Mouse (Mus musculus) forebrain, embryonic 11.5 days (tissue): ENCODE measurements around the gene Scg2. TPM values are rescaled to one million over a fixed set of nuclear protein-coding genes. Genes with fewer than 3 reads are reported as not detected.

ENCODE experiments used
- ATAC-seq: fragments of 200-750 bp; cut with Nextera tagmentation; replicated peaks from 2 replicates; pipeline ENCODE4 v1.8.0; 2017; ENCODE audit warnings: moderate TSS enrichment; ENCODE audit not compliant: low FRiP score
- DNase-seq: peaks from one replicate; pipeline ENCODE4 v3.0.0-alpha.2; 2017; ENCODE audit warnings: low spot score
- H3K27ac ChIP-seq: fragments of 300-500 bp; sonication (generic); 2 replicates; pipeline ENCODE4 v1.5.1; 2014; ENCODE audit warnings: low read depth, low read length
- H3K27me3 ChIP-seq: fragments of 300-500 bp; sonication (generic); 2 replicates; pipeline ENCODE4 v1.6.1; 2014; ENCODE audit warnings: mild to moderate bottlenecking, low read length, mixed read lengths; ENCODE audit not compliant: control insufficient read depth, insufficient read depth
- H3K36me3 ChIP-seq: fragments of 300-500 bp; sonication (generic); 2 replicates; pipeline ENCODE4 v1.6.1; 2014; ENCODE audit warnings: mild to moderate bottlenecking, low read length, moderate library complexity, mixed read lengths; ENCODE audit not compliant: control insufficient read depth, insufficient read depth
- H3K4me1 ChIP-seq: fragments of 300-500 bp; sonication (generic); replicated peaks from 2 replicates; pipeline ENCODE4 v1.6.1; 2014; ENCODE audit warnings: low read length, mixed read lengths; ENCODE audit not compliant: control insufficient read depth, insufficient read depth
- H3K4me2 ChIP-seq: fragments of 300-500 bp; sonication (generic); 2 replicates; pipeline ENCODE4 v1.6.1; 2014; ENCODE audit warnings: low read depth, mild to moderate bottlenecking, low read length, moderate library complexity, mixed read lengths; ENCODE audit not compliant: severe bottlenecking
- H3K4me3 ChIP-seq: fragments of 300-500 bp; sonication (generic); 2 replicates; pipeline ENCODE4 v1.5.1; 2014; ENCODE audit warnings: low read depth, low read length
- H3K9ac ChIP-seq: fragments of 300-500 bp; sonication (generic); 2 replicates; pipeline ENCODE4 v1.6.1; 2014; ENCODE audit warnings: low read length
- H3K9me3 ChIP-seq: fragments of 300-500 bp; sonication (generic); 2 replicates; pipeline ENCODE4 v1.6.1; 2016; ENCODE audit warnings: low read length, mixed read lengths; ENCODE audit not compliant: control insufficient read depth
- WGBS: fragments of 180-500 bp; shearing (Covaris S2); extraction: QIAGEN DNeasy Blood & Tissue Kit; methylation state at CpG from one replicate; pipeline ENCODE4 v1.1.7; 2014; 5-methylcytosine and 5-hydroxymethylcytosine counted together
- polyA plus RNA-seq: library from polyadenylated mRNA; unstranded; fragments of >200 nt; fragmentation: Nextera tagmentation; extraction: Ambion mirVana; gene quantifications from 2 replicates; pipeline ENCODE4 v1.2.1, GENCODE M21; 2014

The Scg2 gene
- polyA plus RNA-seq, 1 experiment from 2014 or later, result 4.5 TPM

DNA sequence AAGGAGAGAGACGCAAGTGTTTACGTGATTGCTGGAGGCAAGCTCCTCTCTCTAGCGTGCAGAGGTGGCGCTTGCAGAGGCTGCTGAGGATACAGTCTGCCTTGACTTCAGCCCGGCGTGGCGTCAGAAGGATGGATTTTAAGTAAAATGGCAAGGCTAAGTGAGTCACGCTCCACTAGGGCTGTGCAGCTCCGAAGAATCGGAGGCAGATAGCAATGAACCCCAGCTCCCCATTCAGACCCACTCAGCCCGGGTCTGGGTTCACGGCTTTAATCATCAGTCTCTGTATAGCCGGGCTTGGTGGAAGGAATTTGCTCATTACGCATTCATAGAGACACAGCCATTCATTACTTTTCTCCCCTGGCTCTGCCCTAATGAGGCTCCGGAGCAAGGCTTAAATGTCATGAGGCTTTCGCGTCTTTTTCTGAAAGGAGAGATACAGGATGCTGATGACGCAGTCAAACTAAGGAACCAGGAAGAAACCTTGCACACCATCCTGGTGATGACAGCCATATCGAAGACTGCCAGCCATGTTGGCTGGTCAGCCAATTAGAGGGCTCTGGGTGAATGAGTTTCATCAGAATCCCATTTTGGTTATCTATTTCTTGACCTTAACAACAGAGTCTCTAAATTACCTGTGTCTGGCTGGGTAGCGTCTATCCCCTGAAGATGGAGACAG is 10.6 kb upstream of the Scg2 start:
- Histone ChIP-seq H3K36me3 (no peaks in the 10 kb centered on the region), H3K4me1 (no peaks in the 10 kb centered on the region; the same call in 1 of the 2 replicates), H3K4me2 (peak overlapping the region; percentile 59), H3K27ac (0 out of 2 replicates have a peak overlapping the region, but pooled peaks have one; percentile 50), H3K9me3 (no peaks in the 10 kb centered on the region), H3K9ac (0 out of 2 replicates have a peak overlapping the region, but pooled peaks have one; percentile 23), H3K27me3 (no peaks in the 10 kb centered on the region), H3K4me3 (peak overlapping the region; percentile 24)
- WGBS, result 9% methylated on average over 20 of the region's 20 CpGs
- DNase-seq, result peak; percentile 79
- ATAC-seq, result peak; percentile 91

DNA sequence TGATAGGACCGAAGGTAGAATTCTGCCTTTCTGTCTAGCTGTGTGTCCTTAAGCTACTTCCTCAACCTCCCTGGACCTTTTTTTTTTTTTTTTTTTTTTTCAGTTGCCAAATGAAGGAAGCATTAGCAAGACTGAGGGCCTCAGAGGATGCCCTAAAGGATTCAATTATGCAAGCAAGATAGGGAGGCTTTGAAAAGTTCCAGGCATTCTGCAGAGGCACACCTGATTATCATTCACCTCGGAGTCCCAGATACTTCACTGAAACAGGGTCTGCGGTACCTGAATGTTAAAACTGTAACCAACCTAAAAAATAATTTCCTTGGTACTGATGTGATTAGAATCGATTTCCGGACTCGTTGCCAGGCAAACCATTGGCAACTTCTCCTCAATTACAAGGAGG is 10.0 kb upstream of the Scg2 start:
- H3K4me2 ChIP-seq, result peak overlapping the region; percentile 59
- H3K4me3 ChIP-seq, result peak overlapping the region; percentile 24
- 0 out of 2 replicates have a peak overlapping the region, but pooled peaks have one; percentile 23 for H3K9ac ChIP-seq
- WGBS, result 12% methylated on average over 6 of the region's 6 CpGs
- no peaks in the 10 kb centered on the region; the same call in 1 of the 2 replicates for H3K4me1 ChIP-seq
- no peaks in the 10 kb centered on the region for H3K9me3 ChIP-seq
- 0 out of 2 replicates have a peak overlapping the region, but pooled peaks have one; percentile 50 for H3K27ac ChIP-seq
- DNase-seq, result no peak
- H3K36me3 ChIP-seq, result no peaks in the 10 kb centered on the region
- H3K27me3 ChIP-seq, result no peaks in the 10 kb centered on the region
- no peak; the same call in 1 of the 2 replicates for ATAC-seq

DNA sequence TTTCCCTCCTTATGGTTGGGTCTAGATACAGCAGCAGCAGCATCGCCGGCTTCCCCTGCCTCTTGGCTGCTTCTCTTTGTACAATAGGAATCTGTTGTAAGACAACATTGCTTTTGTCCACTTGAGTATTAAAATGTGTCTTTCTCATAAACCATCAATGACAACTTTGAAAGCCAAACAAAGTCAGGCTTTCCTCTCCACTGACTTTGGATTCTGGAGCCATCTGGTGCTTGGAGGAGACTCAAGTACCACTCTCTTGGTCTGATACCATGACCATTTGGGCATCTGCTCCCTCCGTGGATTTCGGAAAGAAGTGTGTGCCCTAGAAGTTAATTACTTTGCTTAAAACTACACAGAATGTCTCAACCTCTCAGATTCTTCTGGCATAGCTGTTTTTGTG is 5.7 kb upstream of the Scg2 start:
- Histone ChIP-seq H3K27me3 (no peaks in the 10 kb centered on the region), H3K9ac (no peak overlapping the region), H3K9me3 (no peaks in the 10 kb centered on the region), H3K4me1 (no peaks in the 10 kb centered on the region), H3K4me2 (no peak overlapping the region), H3K36me3 (no peaks in the 10 kb centered on the region), H3K4me3 (no peak overlapping the region), H3K27ac (no peak overlapping the region)
- no peak for ATAC-seq
- WGBS, result 88% methylated on average over 4 of the region's 4 CpGs
- no peak for DNase-seq

DNA sequence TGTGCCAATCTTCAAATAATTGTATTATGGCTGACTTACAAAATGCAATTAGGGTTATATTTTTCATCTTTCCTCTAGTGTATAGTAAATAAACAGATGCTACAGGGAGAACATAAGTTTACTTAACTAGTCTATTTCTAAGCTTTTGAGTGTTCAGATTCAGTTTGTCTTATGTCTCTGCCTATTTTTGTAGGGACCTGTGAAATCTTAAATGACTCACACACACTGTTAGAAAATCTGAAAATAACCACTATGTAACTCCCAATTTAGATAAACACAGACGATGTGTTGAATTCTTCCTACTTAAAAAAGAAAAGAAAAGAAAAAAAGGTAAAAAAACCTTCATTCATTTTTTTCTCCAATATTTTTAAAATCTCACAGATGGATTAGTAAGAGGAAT is 2.2 kb downstream of the Scg2 start:
- no peak for ATAC-seq
- Histone ChIP-seq H3K27me3 (no peaks in the 10 kb centered on the region), H3K4me1 (no peaks in the 10 kb centered on the region; the same call in 1 of the 2 replicates), H3K4me2 (no peak overlapping the region), H3K27ac (no peak overlapping the region), H3K9ac (no peak overlapping the region), H3K9me3 (no peaks in the 10 kb centered on the region), H3K36me3 (no peaks in the 10 kb centered on the region), H3K4me3 (no peak overlapping the region)
- no peak for DNase-seq
- WGBS, result 85% methylated on average over 1 of the region's 1 CpGs

DNA sequence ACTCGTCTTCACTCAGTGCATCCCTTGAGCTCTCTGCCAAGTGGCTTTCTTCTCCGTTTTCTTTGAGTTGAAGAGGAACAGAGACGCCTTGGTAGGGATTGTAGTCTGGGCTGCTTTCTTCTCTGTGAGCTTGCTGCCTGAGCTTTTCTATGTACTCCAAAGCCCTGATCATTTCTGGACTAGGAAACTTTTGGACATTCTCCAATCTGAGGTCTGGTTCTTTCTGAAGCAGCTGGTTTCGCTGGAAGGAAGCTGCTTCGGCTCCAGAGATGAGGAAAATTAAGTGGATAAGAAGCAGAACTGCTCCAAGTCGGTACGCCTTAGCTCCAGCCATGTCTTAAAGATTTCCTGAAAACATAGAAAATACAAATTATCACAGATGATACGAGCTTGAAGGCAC is 3.2 kb downstream of the Scg2 start:
- H3K4me1 ChIP-seq, result no peaks in the 10 kb centered on the region; the same call in 1 of the 2 replicates

DNA sequence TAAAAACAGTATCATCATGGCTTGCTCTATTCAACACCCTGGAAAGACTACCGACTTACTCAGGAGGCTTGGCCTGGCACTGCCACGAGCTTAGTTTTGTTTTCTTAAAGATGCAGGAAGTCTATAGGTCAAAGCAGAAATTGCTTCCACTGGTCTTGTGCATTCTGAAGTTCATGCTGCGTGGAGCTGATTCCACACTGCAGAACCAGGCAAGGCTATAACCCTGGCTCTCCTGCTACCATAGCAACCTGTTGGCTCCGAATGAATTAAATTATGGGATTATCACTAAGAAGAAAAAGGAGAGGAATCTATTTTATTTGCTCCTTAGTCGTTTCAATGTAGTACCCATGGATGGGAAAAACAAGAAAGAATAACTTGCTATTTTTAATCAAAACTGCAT is 10.9 kb downstream of the Scg2 start:
- no peak overlapping the region for H3K9ac ChIP-seq
- H3K4me1 ChIP-seq, result no peaks in the 10 kb centered on the region
- H3K27me3 ChIP-seq, result no peaks in the 10 kb centered on the region
- H3K36me3 ChIP-seq, result no peaks in the 10 kb centered on the region
- ATAC-seq (no peak), DNase-seq (no peak)
- no peak overlapping the region for H3K4me3 ChIP-seq
- H3K9me3 ChIP-seq, result no peaks in the 10 kb centered on the region
- H3K4me2 ChIP-seq, result no peak overlapping the region
- 48% methylated on average over 5 of the region's 5 CpGs for WGBS
- H3K27ac ChIP-seq, result no peak overlapping the region

More for the DNA sequence above, 3.2 kb downstream of the Scg2 start:
- ATAC-seq (no peak), DNase-seq (no peak)
- no peaks in the 10 kb centered on the region for H3K27me3 ChIP-seq
- H3K27ac ChIP-seq, result no peak overlapping the region
- no peaks in the 10 kb centered on the region for H3K36me3 ChIP-seq
- 91% methylated on average over 8 of the region's 8 CpGs for WGBS
- H3K4me3 ChIP-seq, result no peak overlapping the region
- H3K9ac ChIP-seq, result no peak overlapping the region
- H3K9me3 ChIP-seq, result no peaks in the 10 kb centered on the region
- H3K4me2 ChIP-seq, result no peak overlapping the region

DNA sequence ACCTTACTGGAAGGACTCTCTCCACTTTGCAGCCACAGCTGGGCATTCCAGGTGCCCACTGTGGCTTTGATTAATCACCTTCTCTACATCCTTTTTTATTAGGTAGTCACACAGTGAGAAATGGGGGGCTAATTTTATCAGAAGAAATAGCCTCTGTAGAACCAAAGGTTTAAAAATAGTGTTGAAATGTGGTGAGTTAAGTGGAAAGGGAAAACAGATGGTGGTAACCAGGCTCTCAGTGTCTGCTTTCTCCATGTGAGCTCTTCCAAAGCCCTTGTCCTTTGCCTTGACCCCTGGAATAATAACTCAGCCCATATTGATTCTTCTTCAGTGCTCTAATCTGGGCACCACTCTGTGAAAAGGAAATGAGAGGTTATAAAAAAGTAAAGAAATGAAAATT is 24.4 kb downstream of the Scg2 start:
- no peak overlapping the region for H3K27ac ChIP-seq
- H3K36me3 ChIP-seq, result no peaks in the 10 kb centered on the region
- no peak overlapping the region for H3K4me3 ChIP-seq
- no peaks in the 10 kb centered on the region for H3K4me1 ChIP-seq
- no peak for DNase-seq
- no peak for ATAC-seq
- H3K9me3 ChIP-seq, result no peaks in the 10 kb centered on the region
- no peak overlapping the region for H3K9ac ChIP-seq
- no peaks in the 10 kb centered on the region for H3K27me3 ChIP-seq
- no peak overlapping the region for H3K4me2 ChIP-seq

DNA sequence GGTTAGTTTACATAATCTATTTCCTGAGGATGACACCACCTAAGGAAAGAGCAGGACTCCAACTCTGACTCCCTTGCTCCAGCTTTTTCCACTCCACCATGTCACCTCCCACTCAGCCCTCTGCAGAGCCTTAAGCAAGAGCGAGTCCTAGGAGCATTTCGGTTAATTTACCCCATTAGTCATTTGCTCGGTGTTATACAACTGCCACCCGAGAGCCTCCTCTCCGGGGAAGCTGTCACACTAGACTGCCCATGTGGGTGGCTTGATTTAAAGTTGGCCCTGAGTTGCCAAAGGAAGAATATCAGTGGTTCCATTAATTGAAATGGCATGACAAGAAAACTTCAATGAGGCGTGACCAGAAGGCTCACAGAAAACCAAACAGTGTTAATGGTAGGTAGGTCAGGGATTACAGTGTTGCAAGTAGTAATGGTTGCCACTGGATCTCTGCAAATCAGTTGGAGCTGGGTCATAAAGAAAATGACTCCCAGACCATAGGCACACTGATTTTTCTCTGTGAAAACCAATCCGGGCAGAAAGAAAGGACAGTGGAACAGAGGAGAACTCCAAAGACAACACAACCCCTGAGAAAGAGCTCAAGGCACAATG is 33.5 kb downstream of the Scg2 start:
- H3K9ac ChIP-seq, result no peak overlapping the region

More for the DNA sequence above, 33.5 kb downstream of the Scg2 start:
- WGBS, result 86% methylated on average over 7 of the region's 7 CpGs
- no peak overlapping the region for H3K4me3 ChIP-seq
- H3K4me2 ChIP-seq, result no peak overlapping the region
- no peaks in the 10 kb centered on the region for H3K9me3 ChIP-seq
- DNase-seq, result no peak
- no peaks in the 10 kb centered on the region for H3K27me3 ChIP-seq
- no peak overlapping the region for H3K27ac ChIP-seq
- H3K4me1 ChIP-seq, result no peaks in the 10 kb centered on the region
- no peak for ATAC-seq
- no peaks in the 10 kb centered on the region for H3K36me3 ChIP-seq
